Mouse (Mus musculus): ENCODE measurements around the gene Uba7. TPM values are rescaled to one million over a fixed set of nuclear protein-coding genes. Genes with fewer than 3 reads are reported as not detected.

Uba7 gene
- polyA plus RNA-seq, 1 experiment from 2014 or later, result 12.4 TPM

GRCm38 (mm10) chr9:107967437-107967836 is 7.9 kb upstream of the Uba7 start:
- Histone ChIP-seq H3K27me3 (ENCODE audit: control insufficient read depth, insufficient read depth, low read length) (no peaks in the 10 kb centered on the region), H3K36me3 (ENCODE audit: control insufficient read depth, insufficient read depth, low read length) (no peaks in the 10 kb centered on the region), H3K4me1 (replicated peaks; ENCODE audit: control insufficient read depth, insufficient read depth, low read length) (no peaks in the 10 kb centered on the region), H3K4me2 (replicated peaks; ENCODE audit: low read depth, low read length) (no peak overlapping the region), H3K27ac (ENCODE audit: low read depth, low read length) (no peak overlapping the region), H3K9me3 (ENCODE audit: control insufficient read depth, low read length) (no peaks in the 10 kb centered on the region), H3K4me3 (ENCODE audit: low read depth, low read length) (no peak overlapping the region), H3K9ac (ENCODE audit: low read depth, low read length) (no peak overlapping the region)
- 91% methylated on average over 6 of the region's 6 CpGs for WGBS
- no peak for DNase-seq (ENCODE audit: low spot score)
- ATAC-seq (ENCODE audit: low FRiP score), result no peak

- no peak overlapping the region for H3K27ac ChIP-seq (ENCODE audit: low read depth, low read length)
- H3K4me2 ChIP-seq (replicated peaks; ENCODE audit: low read depth, low read length), result no peak overlapping the region
- no peak for DNase-seq (ENCODE audit: low spot score)
- H3K9ac ChIP-seq (ENCODE audit: low read depth, low read length), result no peak overlapping the region
- no peaks in the 10 kb centered on the region for H3K9me3 ChIP-seq (ENCODE audit: control insufficient read depth, low read length)
- H3K4me3 ChIP-seq (ENCODE audit: low read depth, low read length), result no peak overlapping the region
- H3K36me3 ChIP-seq (ENCODE audit: control insufficient read depth, insufficient read depth, low read length), result no peaks in the 10 kb centered on the region
- no peaks in the 10 kb centered on the region for H3K4me1 ChIP-seq (replicated peaks; ENCODE audit: control insufficient read depth, insufficient read depth, low read length)
- no peak for ATAC-seq (ENCODE audit: low FRiP score)
- WGBS, result 93% methylated on average over 7 of the region's 7 CpGs
- no peaks in the 10 kb centered on the region for H3K27me3 ChIP-seq (ENCODE audit: control insufficient read depth, insufficient read depth, low read length)
Measured at GRCm38 (mm10) chr9:107968531-107968930, 6.8 kb upstream of the Uba7 start.

- no peak for ATAC-seq (ENCODE audit: low FRiP score)
- WGBS, result 97% methylated on average over 5 of the region's 5 CpGs
Measured at GRCm38 (mm10) chr9:107970311-107970710, 5.0 kb upstream of the Uba7 start.

GRCm38 (mm10) chr9:107971690-107972541 is 3.4 kb upstream of the Uba7 start:
- Histone ChIP-seq H3K27me3 (ENCODE audit: control insufficient read depth, insufficient read depth, low read length) (no peaks in the 10 kb centered on the region), H3K4me2 (replicated peaks; ENCODE audit: low read depth, low read length) (no peak overlapping the region), H3K4me1 (replicated peaks; ENCODE audit: control insufficient read depth, insufficient read depth, low read length) (no peaks in the 10 kb centered on the region), H3K4me3 (ENCODE audit: low read depth, low read length) (no peak overlapping the region), H3K27ac (ENCODE audit: low read depth, low read length) (no peak overlapping the region), H3K9me3 (ENCODE audit: control insufficient read depth, low read length) (no peaks in the 10 kb centered on the region), H3K36me3 (ENCODE audit: control insufficient read depth, insufficient read depth, low read length) (no peaks in the 10 kb centered on the region), H3K9ac (ENCODE audit: low read depth, low read length) (no peak overlapping the region)
- WGBS, result 85% methylated on average over 8 of the region's 8 CpGs
- DNase-seq (ENCODE audit: low spot score), result no peak
- no peak for ATAC-seq (ENCODE audit: low FRiP score)

More at GRCm38 (mm10) chr9:107970311-107970710, 5.0 kb upstream of the Uba7 start:
- Histone ChIP-seq H3K4me3 (ENCODE audit: low read depth, low read length) (no peak overlapping the region), H3K9me3 (ENCODE audit: control insufficient read depth, low read length) (no peaks in the 10 kb centered on the region), H3K9ac (ENCODE audit: low read depth, low read length) (no peak overlapping the region), H3K4me1 (replicated peaks; ENCODE audit: control insufficient read depth, insufficient read depth, low read length) (no peaks in the 10 kb centered on the region), H3K36me3 (ENCODE audit: control insufficient read depth, insufficient read depth, low read length) (no peaks in the 10 kb centered on the region), H3K27me3 (ENCODE audit: control insufficient read depth, insufficient read depth, low read length) (no peaks in the 10 kb centered on the region), H3K27ac (ENCODE audit: low read depth, low read length) (no peak overlapping the region), H3K4me2 (replicated peaks; ENCODE audit: low read depth, low read length) (no peak overlapping the region)
- DNase-seq (ENCODE audit: low spot score), result no peak

GRCm38 (mm10) chr9:107974491-107975171 is 674 bp upstream of the Uba7 start:
- DNase-seq (ENCODE audit: low spot score) (no peak), ATAC-seq (ENCODE audit: low FRiP score) (no peak)
- no peak overlapping the region for H3K4me3 ChIP-seq (ENCODE audit: low read depth, low read length)
- 78% methylated on average over 10 of the region's 10 CpGs for WGBS
- H3K9me3 ChIP-seq (ENCODE audit: control insufficient read depth, low read length), result no peaks in the 10 kb centered on the region
- H3K27me3 ChIP-seq (ENCODE audit: control insufficient read depth, insufficient read depth, low read length), result no peaks in the 10 kb centered on the region
- H3K36me3 ChIP-seq (ENCODE audit: control insufficient read depth, insufficient read depth, low read length), result no peaks in the 10 kb centered on the region
- no peak overlapping the region for H3K4me2 ChIP-seq (replicated peaks; ENCODE audit: low read depth, low read length)
- H3K27ac ChIP-seq (ENCODE audit: low read depth, low read length), result no peak overlapping the region
- no peaks in the 10 kb centered on the region for H3K4me1 ChIP-seq (replicated peaks; ENCODE audit: control insufficient read depth, insufficient read depth, low read length)
- no peak overlapping the region for H3K9ac ChIP-seq (ENCODE audit: low read depth, low read length)

GRCm38 (mm10) chr9:107978815-107979214 is 3.5 kb downstream of the Uba7 start:
- Histone ChIP-seq H3K36me3 (ENCODE audit: control insufficient read depth, insufficient read depth, low read length) (no peaks in the 10 kb centered on the region), H3K9me3 (ENCODE audit: control insufficient read depth, low read length) (no peaks in the 10 kb centered on the region), H3K27me3 (ENCODE audit: control insufficient read depth, insufficient read depth, low read length) (no peaks in the 10 kb centered on the region; the same call in 1 of the 2 replicates), H3K27ac (ENCODE audit: low read depth, low read length) (no peak overlapping the region), H3K9ac (ENCODE audit: low read depth, low read length) (no peak overlapping the region), H3K4me2 (replicated peaks; ENCODE audit: low read depth, low read length) (no peak overlapping the region), H3K4me3 (ENCODE audit: low read depth, low read length) (no peak overlapping the region), H3K4me1 (replicated peaks; ENCODE audit: control insufficient read depth, insufficient read depth, low read length) (peaks cover 2% of the 10 kb centered on the region; the same call in 1 of the 2 replicates)
- WGBS, result 90% methylated on average over 12 of the region's 12 CpGs
- ATAC-seq (ENCODE audit: low FRiP score) (no peak), DNase-seq (ENCODE audit: low spot score) (no peak)

GRCm38 (mm10) chr9:107981684-107982605 is 6.6 kb downstream of the Uba7 start:
- H3K4me3 ChIP-seq (ENCODE audit: low read depth, low read length), result no peak overlapping the region
- ATAC-seq (ENCODE audit: low FRiP score) (no peak), DNase-seq (ENCODE audit: low spot score) (peak; percentile 53)
- H3K36me3 ChIP-seq (ENCODE audit: control insufficient read depth, insufficient read depth, low read length), result no peaks in the 10 kb centered on the region
- H3K27ac ChIP-seq (ENCODE audit: low read depth, low read length), result peak overlapping the region; percentile 83
- H3K4me2 ChIP-seq (replicated peaks; ENCODE audit: low read depth, low read length), result peak overlapping the region; percentile 21
- H3K4me1 ChIP-seq (replicated peaks; ENCODE audit: control insufficient read depth, insufficient read depth, low read length), result peaks cover 2% of the 10 kb centered on the region; the same call in 1 of the 2 replicates
- H3K9ac ChIP-seq (ENCODE audit: low read depth, low read length), result peak overlapping the region; percentile 54
- no peaks in the 10 kb centered on the region for H3K9me3 ChIP-seq (ENCODE audit: control insufficient read depth, low read length)
- H3K27me3 ChIP-seq (ENCODE audit: control insufficient read depth, insufficient read depth, low read length), result peaks cover 7% of the 10 kb centered on the region
- WGBS, result 44% methylated on average over 7 of the region's 7 CpGs

GRCm38 (mm10) chr9:107982681-107983346 is 7.5 kb downstream of the Uba7 start, which contains the start of gene Gm20661:
Gm20661 (plus strand) TSS chr9:107983058.
- Histone ChIP-seq H3K9ac (ENCODE audit: low read depth, low read length) (peak within 1 kb of the TSS; percentile 54), H3K9me3 (ENCODE audit: control insufficient read depth, low read length) (no peaks in the 10 kb centered on the region), H3K27ac (ENCODE audit: low read depth, low read length) (peak within 1 kb of the TSS; percentile 83), H3K4me2 (replicated peaks; ENCODE audit: low read depth, low read length) (peak within 1 kb of the TSS; percentile 89), H3K4me3 (ENCODE audit: low read depth, low read length) (peak within 1 kb of the TSS; percentile 64; the same call in 1 of the 2 replicates), H3K27me3 (ENCODE audit: control insufficient read depth, insufficient read depth, low read length) (peaks cover 7% of the 10 kb centered on the region), H3K4me1 (replicated peaks; ENCODE audit: control insufficient read depth, insufficient read depth, low read length) (peaks cover 2% of the 10 kb centered on the region; the same call in 1 of the 2 replicates), H3K36me3 (ENCODE audit: control insufficient read depth, insufficient read depth, low read length) (no peaks in the 10 kb centered on the region)
- ATAC-seq (ENCODE audit: low FRiP score) (0 out of 2 replicates have a peak, but pooled peaks have one; percentile 15), DNase-seq (ENCODE audit: low spot score) (peak; percentile 65)
- 41% methylated on average over 14 of the region's 14 CpGs for WGBS

All from hindbrain, embryonic 11.5 days (tissue).